Mouse (Mus musculus) brown adipose tissue, adult 24 weeks (tissue): ENCODE results near the gene Prmt9. TPM values are rescaled to one million over a fixed set of nuclear protein-coding genes. Genes with fewer than 3 reads are reported as not detected.

ENCODE experiments used
- H3K27ac ChIP-seq: fragments of 200-500 bp; replicated peaks from 2 replicates; pipeline ENCODE4 v1.5.1; 2012; ENCODE audit warnings: low read depth, mild to moderate bottlenecking, low read length
- H3K4me1 ChIP-seq: fragments of 200-500 bp; 2 replicates; pipeline ENCODE4 v1.6.1; 2012; ENCODE audit warnings: low read length, mixed read lengths; ENCODE audit not compliant: control insufficient read depth, insufficient read depth, insufficient read length
- H3K4me3 ChIP-seq: fragments of 200-500 bp; 2 replicates; pipeline ENCODE4 v1.5.1; 2012; ENCODE audit warnings: low read depth, mild to moderate bottlenecking, low read length, moderate library complexity; ENCODE audit not compliant: insufficient read depth
- polyA plus RNA-seq: library from polyadenylated mRNA; stranded (reverse); fragments of >200 nt; gene quantifications from 2 replicates; pipeline ENCODE4 v1.2.4, GENCODE M21; 2012; ENCODE audit not compliant: missing spikeins, insufficient read depth, insufficient read length

Prmt9 gene
- polyA plus RNA-seq, 1 experiment = 6.5 TPM

DNA sequence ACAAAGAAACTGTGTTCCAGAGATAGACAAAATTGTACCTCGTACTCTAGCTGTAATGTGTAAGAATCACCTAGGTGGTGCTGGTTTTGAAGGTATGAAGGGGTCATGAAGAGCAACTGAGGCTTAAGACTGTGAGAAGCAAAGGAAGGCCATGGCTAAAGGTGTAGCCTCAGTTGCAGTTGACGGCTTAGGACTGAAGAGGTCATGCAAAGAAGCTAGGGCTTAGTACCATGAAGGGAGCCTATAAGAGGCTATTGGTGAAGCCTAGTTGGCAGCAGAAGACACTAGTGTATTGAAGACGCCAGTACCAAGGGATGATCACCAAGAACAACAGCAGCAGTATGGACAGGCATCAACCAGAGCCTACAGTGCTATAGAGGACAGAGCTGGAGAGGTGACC is 3.3 kb downstream of the Prmt9 start:
- no peak overlapping the region for H3K4me3 ChIP-seq
- H3K4me1 ChIP-seq = no peaks in the 10 kb centered on the region
- H3K27ac ChIP-seq = no peak overlapping the region

DNA sequence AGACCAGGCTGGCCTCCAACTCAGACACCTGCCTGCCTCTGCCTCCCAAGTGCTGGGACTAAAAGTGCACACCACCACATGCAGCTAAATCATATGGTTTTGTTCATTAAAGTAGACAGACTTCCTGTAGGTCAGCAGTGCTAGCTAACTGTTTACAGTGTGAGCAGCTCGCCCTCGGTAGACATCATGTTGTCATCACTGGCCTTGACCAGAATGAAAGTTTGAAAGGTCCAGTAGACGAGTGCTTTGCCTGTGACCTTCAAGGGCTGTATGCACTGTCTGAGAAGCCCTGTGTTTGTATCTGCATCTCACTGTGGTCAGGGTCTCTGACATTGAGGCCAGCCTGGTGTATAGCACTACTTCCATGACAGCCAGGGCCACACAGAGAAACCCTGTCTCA is 12.2 kb downstream of the Prmt9 start:
- H3K4me1 ChIP-seq = no peaks in the 10 kb centered on the region
- no peak overlapping the region for H3K4me3 ChIP-seq
- H3K27ac ChIP-seq = no peak overlapping the region

DNA sequence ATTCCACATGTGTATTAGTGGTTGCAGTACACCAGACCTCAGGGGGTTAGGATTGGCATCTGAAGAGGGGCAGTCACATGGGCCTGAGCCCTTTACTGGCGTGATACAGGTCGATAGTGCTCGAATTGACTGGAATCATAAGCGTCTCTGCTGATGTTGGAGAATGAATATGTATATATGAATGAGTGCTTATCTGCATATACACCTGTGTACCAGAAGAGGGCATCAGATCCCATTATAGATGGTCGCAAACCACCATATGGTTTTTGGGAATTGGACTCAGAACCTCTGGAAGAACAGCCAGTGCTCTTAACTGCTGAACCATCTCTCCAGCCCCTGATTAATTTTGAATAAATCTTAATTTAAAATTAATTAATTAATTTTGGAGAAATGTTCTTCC is 25.0 kb downstream of the Prmt9 start:
- H3K27ac ChIP-seq = no peak overlapping the region
- H3K4me3 ChIP-seq = no peak overlapping the region
- no peaks in the 10 kb centered on the region for H3K4me1 ChIP-seq

DNA sequence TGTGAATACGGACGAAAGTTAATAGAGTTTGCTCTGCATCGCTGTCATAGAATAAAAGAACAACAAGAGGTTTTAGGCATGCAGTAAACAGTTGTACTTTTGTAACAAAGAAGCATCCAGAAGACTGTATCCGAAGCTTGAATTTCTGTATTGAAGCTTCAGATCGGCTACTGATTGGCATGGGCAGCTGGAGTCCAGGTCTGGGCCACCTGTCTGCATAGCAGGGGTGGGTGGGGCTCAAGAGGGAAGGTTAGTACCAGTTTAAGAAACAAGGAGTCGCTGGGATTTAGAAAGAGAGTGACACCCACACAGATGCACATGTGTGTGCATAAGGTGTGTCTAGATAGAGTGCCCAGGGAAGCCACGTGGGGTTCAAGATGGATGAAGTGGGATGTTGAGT is 28.5 kb downstream of the Prmt9 start:
- Histone ChIP-seq H3K4me3 (no peak overlapping the region), H3K27ac (no peak overlapping the region), H3K4me1 (no peaks in the 10 kb centered on the region)

DNA sequence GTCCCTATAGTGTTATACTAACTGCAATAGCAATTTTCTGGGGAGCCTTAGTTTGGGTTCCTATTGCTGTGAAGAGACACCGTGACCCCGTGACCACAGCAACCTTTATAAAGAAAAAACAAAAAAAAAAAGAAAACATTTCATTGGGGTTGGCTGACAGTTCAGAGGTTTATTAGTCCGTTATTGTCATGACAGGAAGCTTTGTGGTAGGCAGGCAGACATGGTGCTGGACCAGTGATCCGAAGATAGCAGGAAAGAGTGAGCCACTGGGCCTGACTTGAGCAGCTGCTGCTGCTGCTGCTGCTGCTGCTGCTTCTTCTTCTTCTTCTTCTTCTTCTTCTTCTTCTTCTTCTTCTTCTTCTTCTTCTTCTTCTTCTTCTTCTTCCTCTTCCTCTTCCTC is 35.0 kb downstream of the Prmt9 start:
- no peak overlapping the region for H3K27ac ChIP-seq
- H3K4me3 ChIP-seq = no peak overlapping the region
- no peaks in the 10 kb centered on the region for H3K4me1 ChIP-seq

DNA sequence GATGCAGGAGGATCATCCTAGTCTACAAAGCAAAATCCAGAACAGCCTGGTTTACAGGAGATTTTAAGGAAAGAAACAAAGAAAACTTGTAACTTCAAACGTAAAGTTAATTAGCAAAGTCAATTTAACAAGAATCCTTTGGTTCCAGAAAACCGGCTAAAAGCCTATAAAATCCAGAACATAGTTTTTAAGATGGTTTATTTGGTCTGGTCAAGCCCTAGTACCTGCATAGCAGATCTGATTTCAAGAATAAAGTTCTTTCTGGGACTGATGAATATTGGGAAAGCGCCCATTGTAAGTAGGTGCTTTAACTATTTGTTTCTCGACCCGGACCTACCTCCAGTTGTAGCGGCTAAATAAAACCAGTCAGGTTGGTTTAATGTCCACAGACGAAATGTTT is 60.4 kb downstream of the Prmt9 start:
- peaks cover 3% of the 10 kb centered on the region; the same call in 1 of the 2 replicates for H3K4me1 ChIP-seq
- H3K27ac ChIP-seq = no peak overlapping the region
- H3K4me3 ChIP-seq = peak overlapping the region; percentile 91

DNA sequence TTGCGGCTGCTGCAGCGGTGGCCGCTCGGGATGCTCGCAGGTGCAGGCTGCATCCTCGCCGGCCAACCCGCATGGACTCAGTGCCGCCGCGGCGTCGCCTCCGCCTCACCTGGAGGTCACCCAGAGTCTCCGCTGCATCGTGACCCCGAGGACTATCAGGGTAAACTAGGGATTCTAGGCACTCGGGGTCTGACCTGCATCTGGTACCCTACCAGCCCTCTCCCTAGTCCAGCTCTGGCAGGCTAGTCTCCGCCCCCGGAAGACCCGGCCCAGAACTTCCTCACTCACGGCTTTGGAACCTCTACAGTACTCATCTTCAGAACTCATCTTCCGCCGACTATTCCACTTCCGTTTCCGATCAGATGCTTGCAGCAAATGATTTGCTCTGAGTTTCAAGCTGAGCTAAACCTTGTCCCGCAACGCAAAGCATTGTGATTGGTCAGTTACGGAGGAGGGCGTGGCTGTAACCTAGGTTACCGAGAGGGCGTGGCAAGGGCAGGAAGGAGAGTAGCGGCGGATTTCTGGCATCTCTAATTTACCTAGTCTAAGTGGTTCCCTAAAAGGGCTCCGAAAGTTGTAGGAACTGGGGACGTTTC is 61.3 kb downstream of the Prmt9 start, which contains the start of gene Tmem184c:
Gene Tmem184c (minus strand): TSS at position 325 of the 596 bp plus-strand sequence.
- peak within 1 kb of the TSS; percentile 91 for H3K4me3 ChIP-seq
- H3K4me1 ChIP-seq = peaks cover 3% of the 10 kb centered on the region; the same call in 1 of the 2 replicates
- H3K27ac ChIP-seq = no peak within 1 kb of the TSS

DNA sequence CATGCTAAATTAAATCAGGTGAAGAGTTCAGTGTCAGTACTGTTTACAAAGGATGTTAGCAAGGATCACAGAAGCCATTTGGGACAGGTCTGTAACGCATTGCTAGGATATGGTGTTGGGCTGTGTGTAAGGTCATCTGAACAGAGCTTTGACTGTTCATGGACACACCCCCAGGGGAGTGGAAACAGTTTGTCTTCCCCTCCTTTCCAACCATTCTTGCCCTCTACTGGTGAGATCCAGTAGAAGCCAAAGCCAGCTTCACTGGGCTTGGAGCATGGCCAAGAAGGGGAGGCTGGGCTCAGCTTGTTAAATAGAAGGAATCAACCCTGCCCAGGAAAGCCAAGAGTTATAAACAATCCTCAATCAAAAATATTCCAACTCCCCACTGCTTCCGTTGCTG is 68.7 kb downstream of the Prmt9 start:
- Histone ChIP-seq H3K4me1 (no peaks in the 10 kb centered on the region), H3K4me3 (no peak overlapping the region)

DNA sequence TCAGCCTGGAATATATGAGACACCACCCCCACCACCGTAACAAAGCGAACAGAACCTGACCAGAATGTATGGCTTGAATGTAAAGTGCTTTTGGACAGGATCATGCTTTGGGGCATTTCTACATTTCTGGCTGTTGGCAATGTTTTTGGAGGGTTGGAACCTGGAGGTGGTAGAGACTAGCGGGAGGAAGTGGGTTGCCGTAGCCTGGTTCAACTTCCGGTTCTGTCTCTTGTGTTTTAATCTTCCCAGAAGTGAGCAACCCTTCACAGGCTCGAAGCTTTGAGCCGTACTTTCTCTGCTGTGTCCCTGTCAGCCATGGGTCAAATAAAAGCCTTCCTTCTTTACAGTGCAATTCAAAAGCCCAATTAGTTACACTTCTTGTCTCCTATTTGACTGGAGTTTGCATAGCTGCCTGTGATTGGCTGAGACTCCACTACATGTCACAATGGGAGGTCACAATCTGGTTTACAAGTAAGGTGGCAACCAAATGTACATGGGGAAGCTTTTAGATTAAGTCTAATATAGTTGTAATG is 74.5 kb downstream of the Prmt9 start:
- H3K4me3 ChIP-seq = no peak overlapping the region
- no peaks in the 10 kb centered on the region for H3K4me1 ChIP-seq
- no peak overlapping the region for H3K27ac ChIP-seq

More for the DNA sequence above, 68.7 kb downstream of the Prmt9 start:
- no peak overlapping the region for H3K27ac ChIP-seq

DNA sequence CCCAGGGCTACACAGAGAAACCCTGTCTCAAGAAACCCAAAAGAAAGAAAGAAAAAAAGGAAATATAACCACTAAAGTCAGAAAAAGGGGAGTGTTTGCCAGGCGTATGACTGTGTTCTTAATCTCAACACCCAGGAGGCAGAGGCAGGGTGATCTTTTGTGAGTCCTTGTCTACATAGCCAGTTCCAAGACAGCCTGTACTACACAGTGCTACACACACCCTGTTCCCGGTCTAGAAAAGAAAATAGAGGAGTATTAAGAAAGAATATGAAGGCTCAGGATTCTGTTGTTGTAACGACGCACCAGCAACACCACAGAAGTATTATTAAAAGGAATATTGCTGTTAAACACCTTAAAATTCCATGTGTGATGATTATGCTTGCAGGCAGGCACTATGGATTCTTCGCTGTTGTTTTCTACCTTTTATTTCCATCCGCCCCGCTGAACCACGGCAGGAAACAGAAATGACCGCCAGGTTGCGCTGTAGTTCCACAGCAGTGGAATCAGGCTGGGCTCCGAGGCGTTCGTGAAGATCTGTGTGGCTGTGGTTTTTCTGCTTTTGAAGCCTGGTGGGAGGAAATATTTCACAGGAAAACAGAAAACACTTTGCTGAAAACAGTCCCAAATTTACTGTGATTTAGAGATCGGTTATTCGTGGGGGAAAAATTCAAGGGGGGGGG is 80.8 kb downstream of the Prmt9 start:
- Histone ChIP-seq H3K4me1 (no peaks in the 10 kb centered on the region), H3K4me3 (no peak overlapping the region), H3K27ac (no peak overlapping the region)

DNA sequence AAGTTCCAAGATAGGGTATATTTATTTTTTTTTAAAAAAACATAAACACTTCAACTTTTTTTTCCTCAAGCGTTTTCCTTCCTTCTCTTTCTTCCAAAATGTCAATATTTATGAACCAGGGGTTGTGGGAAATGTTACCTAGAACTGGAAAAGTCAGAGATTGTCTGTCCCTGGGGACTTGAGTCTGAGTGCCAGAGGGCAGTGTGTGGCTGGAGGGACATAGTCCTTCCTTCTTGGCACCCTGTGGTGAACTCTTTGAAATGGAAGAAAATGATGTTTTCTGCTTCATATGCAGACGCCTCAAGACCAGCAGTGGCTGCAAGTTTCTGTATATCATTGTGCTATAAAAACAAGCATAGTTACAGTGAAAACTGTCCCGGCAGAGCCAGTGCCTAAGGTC is 81.5 kb downstream of the Prmt9 start:
- Histone ChIP-seq H3K4me3 (no peak overlapping the region), H3K27ac (no peak overlapping the region), H3K4me1 (no peaks in the 10 kb centered on the region)

Other genes with a start within 250 kb of the Prmt9 start
- 9.1 and 12.1 TPM in 2 replicates for gene Arhgap10, start 31.4 kb upstream of the Prmt9 start, polyA plus RNA-seq
- 29.3 and 43.0 TPM in 2 replicates for gene Tmem184c, start 61.3 kb downstream of the Prmt9 start, polyA plus RNA-seq
- gene Ednra, start 175.1 kb downstream of the Prmt9 start, polyA plus RNA-seq = 2.3 and 2.4 TPM in 2 replicates